Mouse (Mus musculus) gonadal fat pad, adult 2 months (tissue): ENCODE measurements around the gene Ugt2b36. TPM values are rescaled to one million over a fixed set of nuclear protein-coding genes. Genes with fewer than 3 reads are reported as not detected.
"Not testable (repeated sequence)": the region's sequence is repeated elsewhere in the genome, so short reads cannot be mapped to it uniquely, and the experiment has no call there.

ENCODE experiments used
- DNase-seq: peaks from one replicate; pipeline ENCODE4 v3.0.0-alpha.2; 2012; ENCODE audit warnings: low read depth
- polyA plus RNA-seq: library from polyadenylated mRNA; depleted of rRNA; stranded (reverse); fragments of >200 nt; gene quantifications from 2 replicates; pipeline ENCODE4 v1.2.3, GENCODE M21; 2012; rRNA removed

The Ugt2b36 gene
- polyA plus RNA-seq: 0.08 TPM in 1 of 2 replicates, not detected in the other

DNA sequence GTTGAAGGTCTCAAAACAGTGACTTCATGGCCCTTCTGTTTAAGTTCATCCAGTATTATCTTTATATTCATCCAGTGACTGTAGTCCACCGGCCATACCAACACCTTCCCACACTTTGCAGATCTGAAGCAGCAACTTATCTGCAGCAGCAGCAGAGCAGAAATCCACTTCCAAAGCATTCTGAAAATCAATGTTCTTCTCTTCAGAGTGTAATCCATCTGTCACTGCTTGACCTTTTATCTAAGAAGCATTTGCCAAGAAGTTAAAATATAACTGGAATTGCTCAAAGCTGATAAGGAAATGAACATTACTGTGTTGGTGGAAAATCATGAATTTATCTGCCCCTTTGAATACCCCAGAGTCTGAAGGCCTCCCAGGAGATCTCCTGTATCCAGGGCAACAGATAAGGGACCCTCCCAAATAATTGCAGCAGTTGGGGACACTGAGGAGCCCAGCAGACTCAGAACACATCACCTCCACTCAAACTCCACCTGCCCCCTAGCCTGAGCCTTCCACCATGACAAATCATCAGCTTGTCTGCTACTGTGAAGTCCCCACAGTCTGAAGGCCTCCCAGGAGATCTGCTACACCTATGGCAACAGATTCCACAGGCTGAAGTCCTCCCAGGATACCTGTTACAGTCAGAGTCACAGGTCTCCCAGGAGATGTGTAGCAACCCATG lies at the start of gene Ugt2b36:
Gene Ugt2b36, minus strand, starts transcription at position 210 of the 682 bp plus-strand sequence.
- DNase-seq: no peak

DNA sequence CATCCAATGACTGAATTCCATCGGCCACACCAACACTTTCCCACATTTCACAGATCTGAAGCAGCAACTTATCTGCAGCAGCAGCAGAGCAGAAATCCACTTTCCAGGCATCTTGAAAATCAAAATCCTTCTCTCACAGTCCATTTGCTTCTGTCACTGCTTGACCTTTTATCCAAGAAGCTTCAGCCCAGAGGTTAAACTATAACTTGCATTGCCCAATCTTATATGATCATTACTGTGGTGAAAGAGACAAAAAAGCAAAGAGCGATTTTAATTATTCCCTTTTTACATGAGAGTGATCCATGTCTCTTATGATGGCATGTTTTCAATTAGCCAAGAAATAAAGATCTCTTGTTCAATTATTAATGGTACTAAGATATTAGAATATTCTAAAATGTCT lies 47.8 kb upstream of the Ugt2b36 start, which contains the start of gene Ugt2b5:
Gene Ugt2b5, minus strand, starts transcription at position 123 of the 400 bp plus-strand sequence.
- not testable (repeated sequence) for DNase-seq

DNA sequence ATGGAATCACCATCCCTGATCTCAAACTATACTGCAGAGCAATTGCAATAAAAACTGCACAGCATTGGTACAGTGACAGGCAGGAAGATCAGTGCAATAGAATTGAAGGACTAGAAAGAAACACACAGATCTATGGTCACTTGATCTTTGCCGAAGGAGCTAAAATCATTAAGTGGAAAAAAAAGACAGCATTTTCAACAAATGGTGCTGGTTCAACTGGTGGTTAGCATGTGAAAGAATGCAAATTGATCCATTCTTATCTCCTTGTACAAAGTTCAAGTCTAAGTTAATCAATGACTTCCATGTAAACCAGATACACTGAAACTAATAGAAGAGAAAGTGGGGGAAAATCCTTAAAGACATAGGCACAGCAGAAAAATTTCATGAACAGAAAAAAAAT lies 11.3 kb upstream of the Ugt2b36 start:
- DNase-seq: not testable (repeated sequence)

GRCm38 (mm10) chr5:87091111-87091510 lies 1.2 kb downstream of the Ugt2b36 start:
- no peak for DNase-seq

DNA sequence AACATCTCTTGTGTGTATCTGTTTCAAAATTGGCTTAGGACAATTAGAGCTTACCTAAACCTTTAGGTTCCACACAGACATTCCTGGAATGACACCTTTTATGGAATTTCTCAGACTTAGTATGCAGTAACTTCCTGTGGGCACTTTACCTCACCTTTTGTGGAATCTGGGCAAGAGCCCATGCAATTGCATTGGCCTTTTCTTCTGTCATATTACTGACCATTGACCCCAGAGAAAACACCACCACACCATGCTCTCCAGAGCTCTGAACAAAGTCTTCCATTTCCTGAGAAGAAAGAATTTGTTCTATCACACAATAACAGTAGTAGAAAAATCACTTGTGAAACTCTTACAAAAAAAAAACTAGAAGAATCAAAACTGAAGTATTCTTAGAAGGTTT lies 3.1 kb downstream of the Ugt2b36 start:
- no peak for DNase-seq

- no peak for DNase-seq
These were observed 6.1 kb downstream of the Ugt2b36 start for GRCm38 (mm10) chr5:87086269-87086668.

GRCm38 (mm10) chr5:87030624-87031023 lies 61.7 kb downstream of the Ugt2b36 start:
- DNase-seq: no peak

DNA sequence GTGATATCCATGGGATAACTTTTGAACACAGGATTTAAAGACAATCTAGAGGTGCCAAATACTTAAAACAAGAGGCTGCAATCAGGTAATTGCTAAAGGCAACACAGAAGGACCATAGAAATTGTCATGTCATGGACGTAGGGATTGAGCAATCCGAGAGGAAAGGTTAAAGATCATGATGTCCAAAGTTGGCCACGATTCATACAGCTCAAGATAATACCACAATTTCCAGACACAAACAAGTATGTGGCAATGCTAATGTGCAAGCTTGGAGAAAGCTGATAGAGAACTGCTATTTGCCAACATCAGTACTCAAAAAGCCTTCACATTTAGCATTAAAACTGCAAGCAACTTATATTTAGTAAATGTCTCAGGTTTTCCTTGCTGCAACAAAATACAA lies 65.0 kb downstream of the Ugt2b36 start:
- no peak for DNase-seq

Other genes with a start within 250 kb of the Ugt2b36 start
- gene Ugt2b34, start 185.6 kb downstream of the Ugt2b36 start, polyA plus RNA-seq: 0.06 TPM in 1 of 2 replicates, not detected in the other
- 0.05 and 0.11 TPM in 2 replicates for gene Ugt2b1, start 166.0 kb downstream of the Ugt2b36 start, polyA plus RNA-seq
- not detected in 2 replicates for gene Ugt2b35, start 91.7 kb downstream of the Ugt2b36 start, polyA plus RNA-seq
- gene Ugt2b5, start 47.8 kb upstream of the Ugt2b36 start, polyA plus RNA-seq: 0.14 TPM in 1 of 2 replicates, not detected in the other
- gene Ugt2b37, start 162.2 kb upstream of the Ugt2b36 start, polyA plus RNA-seq: not detected in 2 replicates
- 0.06 TPM in 1 of 2 replicates, not detected in the other for gene Ugt2a3, start 244.6 kb upstream of the Ugt2b36 start, polyA plus RNA-seq